Mouse (Mus musculus): ENCODE results near the gene Grin2c. TPM values are rescaled to one million over a fixed set of nuclear protein-coding genes. Genes with fewer than 3 reads are reported as not detected.

Gene Grin2c
- polyA plus RNA-seq, 1 experiment from 2014 or later, result 0.33 TPM

- H3K36me3 ChIP-seq (replicated peaks; ENCODE audit: control insufficient read depth, insufficient read depth), result 0 out of 2 replicates have a peak, but pooled peaks cover 7% of the 10 kb centered on the region
- H3K4me2 ChIP-seq (replicated peaks), result peak within 1 kb of the TSS; percentile 74
- H3K4me3 ChIP-seq (replicated peaks; ENCODE audit: low read length), result peak within 1 kb of the TSS; percentile 54
- peaks cover 18% of the 10 kb centered on the region for H3K4me1 ChIP-seq (replicated peaks; ENCODE audit: control insufficient read depth, insufficient read depth, low read length)
- H3K27ac ChIP-seq, result peak within 1 kb of the TSS; percentile 85
- no peaks in the 10 kb centered on the region for H3K9me3 ChIP-seq (ENCODE audit: control insufficient read depth, low read length)
- no peaks in the 10 kb centered on the region for H3K27me3 ChIP-seq (ENCODE audit: control insufficient read depth, insufficient read depth, low read length)
- ATAC-seq (ENCODE audit: low FRiP score) (peak; percentile 96), DNase-seq (ENCODE audit: low spot score) (peak; percentile 100)
- WGBS, result under 1% methylated on average over 42 of the region's 42 CpGs
- H3K9ac ChIP-seq, result peak within 1 kb of the TSS; percentile 63
Measured at GRCm38 (mm10) chr11:115276780-115277603, 9.9 kb upstream of the Grin2c start, which contains the start of gene Fdxr. TSS of gene Fdxr (minus strand) at chr11:115277050.

GRCm38 (mm10) chr11:115275954-115276353 is 8.9 kb upstream of the Grin2c start:
- Histone ChIP-seq H3K27ac (peak overlapping the region; percentile 85; the same call in 1 of the 2 replicates), H3K9me3 (ENCODE audit: control insufficient read depth, low read length) (no peaks in the 10 kb centered on the region), H3K27me3 (ENCODE audit: control insufficient read depth, insufficient read depth, low read length) (no peaks in the 10 kb centered on the region), H3K4me2 (replicated peaks) (peak overlapping the region; percentile 65), H3K9ac (peak overlapping the region; percentile 59), H3K4me1 (replicated peaks; ENCODE audit: control insufficient read depth, insufficient read depth, low read length) (peaks cover 18% of the 10 kb centered on the region), H3K4me3 (replicated peaks; ENCODE audit: low read length) (peak overlapping the region; percentile 54), H3K36me3 (replicated peaks; ENCODE audit: control insufficient read depth, insufficient read depth) (0 out of 2 replicates have a peak, but pooled peaks cover 7% of the 10 kb centered on the region)
- 63% methylated on average over 3 of the region's 3 CpGs for WGBS
- DNase-seq (ENCODE audit: low spot score) (no peak), ATAC-seq (ENCODE audit: low FRiP score) (no peak)

- Histone ChIP-seq H3K9me3 (ENCODE audit: control insufficient read depth, low read length) (no peaks in the 10 kb centered on the region), H3K27me3 (ENCODE audit: control insufficient read depth, insufficient read depth, low read length) (no peaks in the 10 kb centered on the region), H3K27ac (no peak overlapping the region), H3K36me3 (replicated peaks; ENCODE audit: control insufficient read depth, insufficient read depth) (0 out of 2 replicates have a peak, but pooled peaks cover 7% of the 10 kb centered on the region), H3K9ac (peak overlapping the region; percentile 59), H3K4me3 (replicated peaks; ENCODE audit: low read length) (peak overlapping the region; percentile 54; the same call in 1 of the 2 replicates), H3K4me1 (replicated peaks; ENCODE audit: control insufficient read depth, insufficient read depth, low read length) (peaks cover 18% of the 10 kb centered on the region), H3K4me2 (replicated peaks) (peak overlapping the region; percentile 65)
- ATAC-seq (ENCODE audit: low FRiP score) (no peak), DNase-seq (ENCODE audit: low spot score) (no peak)
- 94% methylated on average over 6 of the region's 6 CpGs for WGBS
Measured at GRCm38 (mm10) chr11:115275509-115275908, 8.5 kb upstream of the Grin2c start.

GRCm38 (mm10) chr11:115274771-115275170 is 7.7 kb upstream of the Grin2c start:
- no peak overlapping the region for H3K27ac ChIP-seq
- H3K4me3 ChIP-seq (replicated peaks; ENCODE audit: low read length), result no peak overlapping the region
- H3K27me3 ChIP-seq (ENCODE audit: control insufficient read depth, insufficient read depth, low read length), result no peaks in the 10 kb centered on the region
- ATAC-seq (ENCODE audit: low FRiP score), result no peak
- H3K36me3 ChIP-seq (replicated peaks; ENCODE audit: control insufficient read depth, insufficient read depth), result 0 out of 2 replicates have a peak, but pooled peaks cover 8% of the 10 kb centered on the region
- DNase-seq (ENCODE audit: low spot score), result no peak
- no peaks in the 10 kb centered on the region for H3K9me3 ChIP-seq (ENCODE audit: control insufficient read depth, low read length)
- peaks cover 18% of the 10 kb centered on the region for H3K4me1 ChIP-seq (replicated peaks; ENCODE audit: control insufficient read depth, insufficient read depth, low read length)
- no peak overlapping the region for H3K9ac ChIP-seq
- WGBS, result 90% methylated on average over 6 of the region's 6 CpGs
- no peak overlapping the region for H3K4me2 ChIP-seq (replicated peaks)

- Histone ChIP-seq H3K27me3 (ENCODE audit: control insufficient read depth, insufficient read depth, low read length) (peaks cover 6% of the 10 kb centered on the region), H3K9ac (no peak overlapping the region)
- 88% methylated on average over 7 of the region's 7 CpGs for WGBS
Measured at GRCm38 (mm10) chr11:115274178-115274577, 7.1 kb upstream of the Grin2c start.

GRCm38 (mm10) chr11:115273735-115274134 is 6.7 kb upstream of the Grin2c start:
- Histone ChIP-seq H3K4me1 (replicated peaks; ENCODE audit: control insufficient read depth, insufficient read depth, low read length) (peaks cover 18% of the 10 kb centered on the region), H3K27ac (no peak overlapping the region), H3K36me3 (replicated peaks; ENCODE audit: control insufficient read depth, insufficient read depth) (peaks cover 18% of the 10 kb centered on the region), H3K9me3 (ENCODE audit: control insufficient read depth, low read length) (no peaks in the 10 kb centered on the region), H3K9ac (no peak overlapping the region), H3K27me3 (ENCODE audit: control insufficient read depth, insufficient read depth, low read length) (peaks cover 10% of the 10 kb centered on the region), H3K4me3 (replicated peaks; ENCODE audit: low read length) (no peak overlapping the region), H3K4me2 (replicated peaks) (no peak overlapping the region)
- ATAC-seq (ENCODE audit: low FRiP score), result no peak
- WGBS, result 72% methylated on average over 7 of the region's 7 CpGs
- DNase-seq (ENCODE audit: low spot score), result no peak

More at GRCm38 (mm10) chr11:115274178-115274577, 7.1 kb upstream of the Grin2c start:
- Histone ChIP-seq H3K9me3 (ENCODE audit: control insufficient read depth, low read length) (no peaks in the 10 kb centered on the region), H3K4me3 (replicated peaks; ENCODE audit: low read length) (no peak overlapping the region), H3K27ac (no peak overlapping the region), H3K4me2 (replicated peaks) (no peak overlapping the region), H3K4me1 (replicated peaks; ENCODE audit: control insufficient read depth, insufficient read depth, low read length) (peaks cover 18% of the 10 kb centered on the region), H3K36me3 (replicated peaks; ENCODE audit: control insufficient read depth, insufficient read depth) (peaks cover 14% of the 10 kb centered on the region; the same call in 1 of the 2 replicates)
- no peak for DNase-seq (ENCODE audit: low spot score)
- ATAC-seq (ENCODE audit: low FRiP score), result no peak

- H3K36me3 ChIP-seq (replicated peaks; ENCODE audit: control insufficient read depth, insufficient read depth), result peaks cover 25% of the 10 kb centered on the region
- no peaks in the 10 kb centered on the region for H3K9me3 ChIP-seq (ENCODE audit: control insufficient read depth, low read length)
- no peak overlapping the region for H3K9ac ChIP-seq
- ATAC-seq (ENCODE audit: low FRiP score), result no peak
- peaks cover 18% of the 10 kb centered on the region for H3K27me3 ChIP-seq (ENCODE audit: control insufficient read depth, insufficient read depth, low read length)
- H3K27ac ChIP-seq, result no peak overlapping the region
- 69% methylated on average over 10 of the region's 10 CpGs for WGBS
- H3K4me3 ChIP-seq (replicated peaks; ENCODE audit: low read length), result no peak overlapping the region
- no peak for DNase-seq (ENCODE audit: low spot score)
- peaks cover 18% of the 10 kb centered on the region for H3K4me1 ChIP-seq (replicated peaks; ENCODE audit: control insufficient read depth, insufficient read depth, low read length)
- no peak overlapping the region for H3K4me2 ChIP-seq (replicated peaks)
Measured at GRCm38 (mm10) chr11:115272894-115273498, 6.0 kb upstream of the Grin2c start.

GRCm38 (mm10) chr11:115271481-115271880 is 4.4 kb upstream of the Grin2c start:
- Histone ChIP-seq H3K27ac (no peak overlapping the region), H3K4me2 (replicated peaks) (no peak overlapping the region), H3K27me3 (ENCODE audit: control insufficient read depth, insufficient read depth, low read length) (peaks cover 32% of the 10 kb centered on the region), H3K9ac (no peak overlapping the region), H3K9me3 (ENCODE audit: control insufficient read depth, low read length) (no peaks in the 10 kb centered on the region), H3K36me3 (replicated peaks; ENCODE audit: control insufficient read depth, insufficient read depth) (peaks cover 27% of the 10 kb centered on the region), H3K4me3 (replicated peaks; ENCODE audit: low read length) (no peak overlapping the region), H3K4me1 (replicated peaks; ENCODE audit: control insufficient read depth, insufficient read depth, low read length) (peaks cover 21% of the 10 kb centered on the region)
- no peak for DNase-seq (ENCODE audit: low spot score)
- 72% methylated on average over 10 of the region's 10 CpGs for WGBS
- no peak for ATAC-seq (ENCODE audit: low FRiP score)

GRCm38 (mm10) chr11:115271052-115271451 is 4.0 kb upstream of the Grin2c start:
- no peak overlapping the region for H3K4me2 ChIP-seq (replicated peaks)
- H3K9ac ChIP-seq, result no peak overlapping the region
- H3K36me3 ChIP-seq (replicated peaks; ENCODE audit: control insufficient read depth, insufficient read depth), result peaks cover 27% of the 10 kb centered on the region
- H3K9me3 ChIP-seq (ENCODE audit: control insufficient read depth, low read length), result no peaks in the 10 kb centered on the region
- DNase-seq (ENCODE audit: low spot score) (no peak), ATAC-seq (ENCODE audit: low FRiP score) (no peak)
- 86% methylated on average over 9 of the region's 9 CpGs for WGBS
- no peak overlapping the region for H3K27ac ChIP-seq
- H3K27me3 ChIP-seq (ENCODE audit: control insufficient read depth, insufficient read depth, low read length), result peaks cover 37% of the 10 kb centered on the region
- H3K4me1 ChIP-seq (replicated peaks; ENCODE audit: control insufficient read depth, insufficient read depth, low read length), result peaks cover 20% of the 10 kb centered on the region
- no peak overlapping the region for H3K4me3 ChIP-seq (replicated peaks; ENCODE audit: low read length)
